Mouse (Mus musculus): ENCODE results near the gene Bmpr2. TPM values are rescaled to one million over a fixed set of nuclear protein-coding genes. Genes with fewer than 3 reads are reported as not detected.

The Bmpr2 gene
- polyA plus RNA-seq, 1 experiment from 2014 or later = 0.87 TPM

DNA sequence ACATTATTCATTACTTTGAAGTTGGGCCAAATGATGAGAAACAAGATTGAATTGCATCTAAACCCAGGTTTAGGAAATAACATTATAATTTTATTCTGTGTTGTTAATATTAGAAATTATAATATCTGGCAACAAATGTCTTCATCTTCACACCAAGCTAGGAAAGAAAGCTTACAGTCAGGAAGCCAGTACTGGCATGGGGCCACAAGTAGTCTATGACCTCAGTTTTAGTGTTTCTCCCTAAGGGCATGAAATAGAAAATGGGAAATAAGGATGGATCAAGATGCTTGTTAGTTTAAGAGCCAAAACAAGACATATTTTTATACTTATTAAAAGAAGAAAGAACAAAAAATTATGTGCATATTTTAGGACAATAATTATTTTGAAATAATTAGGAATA lies 62.2 kb downstream of the Bmpr2 start:
- no peak for ATAC-seq (ENCODE audit: low read depth)
- Histone ChIP-seq H3K9ac (ENCODE audit: low read depth, low read length) (no peak overlapping the region), H3K9me3 (replicated peaks; ENCODE audit: control insufficient read depth, low read length) (no peaks in the 10 kb centered on the region), H3K4me3 (ENCODE audit: low read depth, low read length) (no peak overlapping the region), H3K27ac (ENCODE audit: low read length) (no peak overlapping the region), H3K27me3 (ENCODE audit: control insufficient read depth, insufficient read depth, low read depth, low read length) (no peaks in the 10 kb centered on the region), H3K4me1 (ENCODE audit: control insufficient read depth, low read depth, low read length) (no peaks in the 10 kb centered on the region), H3K4me2 (ENCODE audit: low read depth, low read length) (no peak overlapping the region), H3K36me3 (ENCODE audit: control insufficient read depth, insufficient read depth) (no peaks in the 10 kb centered on the region)

DNA sequence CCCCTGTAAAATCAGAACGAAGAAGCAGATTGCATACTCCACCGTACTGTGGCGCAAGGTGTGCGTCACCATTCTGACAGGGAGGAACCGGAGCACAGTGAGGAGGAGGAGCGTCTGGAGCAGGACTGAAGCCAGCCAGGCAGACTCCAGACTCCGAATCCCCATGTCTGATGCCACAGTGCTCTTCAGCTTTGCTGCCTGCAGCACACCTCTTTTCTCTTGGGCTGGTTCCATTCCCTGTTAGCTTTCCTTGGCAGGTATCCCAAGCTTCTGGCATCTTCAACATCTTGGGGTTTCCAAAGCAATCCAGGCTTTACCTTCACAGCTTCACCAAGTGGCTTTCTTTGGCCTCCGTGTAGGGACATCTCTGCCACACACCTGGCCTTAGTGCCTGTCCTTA lies 63.4 kb downstream of the Bmpr2 start:
- 76% methylated on average over 8 of the region's 8 CpGs for WGBS (ENCODE audit: insufficient replicate concordance)
- Histone ChIP-seq H3K27me3 (ENCODE audit: control insufficient read depth, insufficient read depth, low read depth, low read length) (no peaks in the 10 kb centered on the region), H3K4me3 (ENCODE audit: low read depth, low read length) (no peak overlapping the region), H3K9me3 (replicated peaks; ENCODE audit: control insufficient read depth, low read length) (no peaks in the 10 kb centered on the region), H3K4me2 (ENCODE audit: low read depth, low read length) (no peak overlapping the region), H3K9ac (ENCODE audit: low read depth, low read length) (no peak overlapping the region), H3K4me1 (ENCODE audit: control insufficient read depth, low read depth, low read length) (no peaks in the 10 kb centered on the region), H3K27ac (ENCODE audit: low read length) (no peak overlapping the region), H3K36me3 (ENCODE audit: control insufficient read depth, insufficient read depth) (no peaks in the 10 kb centered on the region)
- ATAC-seq (ENCODE audit: low read depth) = no peak

DNA sequence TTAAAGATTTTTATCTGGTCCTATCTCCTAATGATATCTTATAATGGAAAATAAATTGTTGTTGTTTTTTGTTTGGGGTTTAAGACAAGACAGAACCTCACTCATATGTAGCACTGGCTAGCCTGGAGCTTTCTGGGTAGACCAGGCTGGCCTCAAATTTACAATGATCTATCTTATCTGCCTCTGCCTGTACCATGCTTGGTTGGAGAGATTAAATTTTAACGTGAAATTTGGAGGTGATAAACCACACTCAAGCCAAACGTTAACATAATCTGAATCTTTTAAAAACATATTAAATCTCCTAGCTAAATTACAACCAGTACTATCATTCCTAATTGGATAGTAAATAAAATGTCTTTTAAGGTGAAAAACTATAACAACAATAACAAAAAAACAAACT lies 66.2 kb downstream of the Bmpr2 start:
- Histone ChIP-seq H3K27me3 (ENCODE audit: control insufficient read depth, insufficient read depth, low read depth, low read length) (no peaks in the 10 kb centered on the region), H3K4me1 (ENCODE audit: control insufficient read depth, low read depth, low read length) (no peaks in the 10 kb centered on the region; the same call in 1 of the 2 replicates), H3K27ac (ENCODE audit: low read length) (no peak overlapping the region), H3K9ac (ENCODE audit: low read depth, low read length) (no peak overlapping the region), H3K9me3 (replicated peaks; ENCODE audit: control insufficient read depth, low read length) (no peaks in the 10 kb centered on the region), H3K4me3 (ENCODE audit: low read depth, low read length) (no peak overlapping the region), H3K4me2 (ENCODE audit: low read depth, low read length) (no peak overlapping the region), H3K36me3 (ENCODE audit: control insufficient read depth, insufficient read depth) (no peaks in the 10 kb centered on the region)
- 14% methylated on average over 2 of the region's 2 CpGs for WGBS (ENCODE audit: insufficient replicate concordance)
- no peak for ATAC-seq (ENCODE audit: low read depth)

DNA sequence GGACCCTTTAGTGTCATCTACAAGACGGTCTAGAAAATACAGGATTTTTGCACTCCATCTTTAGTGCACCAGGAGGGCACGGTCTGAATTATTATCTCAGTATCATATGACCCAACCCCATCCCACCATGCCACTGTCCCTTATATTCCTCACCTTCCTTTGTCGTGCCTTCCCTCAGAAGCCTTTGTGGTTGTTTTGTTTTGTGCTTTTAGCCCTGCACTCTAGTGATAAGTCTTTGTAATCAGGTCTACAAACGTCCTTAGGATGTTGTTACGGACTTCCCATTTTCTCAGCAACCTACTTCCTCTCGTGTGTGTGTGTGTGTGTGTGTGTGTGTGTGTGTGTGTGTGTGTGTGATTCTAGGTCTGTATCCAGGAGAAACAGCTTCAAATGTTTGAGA lies 67.0 kb downstream of the Bmpr2 start:
- no peak overlapping the region for H3K4me2 ChIP-seq (ENCODE audit: low read depth, low read length)
- H3K36me3 ChIP-seq (ENCODE audit: control insufficient read depth, insufficient read depth) = no peaks in the 10 kb centered on the region
- no peak overlapping the region for H3K9ac ChIP-seq (ENCODE audit: low read depth, low read length)
- no peak for ATAC-seq (ENCODE audit: low read depth)
- no peaks in the 10 kb centered on the region; the same call in 1 of the 2 replicates for H3K4me1 ChIP-seq (ENCODE audit: control insufficient read depth, low read depth, low read length)
- H3K27me3 ChIP-seq (ENCODE audit: control insufficient read depth, insufficient read depth, low read depth, low read length) = no peaks in the 10 kb centered on the region
- no peak overlapping the region for H3K27ac ChIP-seq (ENCODE audit: low read length)
- H3K9me3 ChIP-seq (replicated peaks; ENCODE audit: control insufficient read depth, low read length) = no peaks in the 10 kb centered on the region
- WGBS (ENCODE audit: insufficient replicate concordance) = 16% methylated on average over 6 of the region's 6 CpGs
- no peak overlapping the region for H3K4me3 ChIP-seq (ENCODE audit: low read depth, low read length)

DNA sequence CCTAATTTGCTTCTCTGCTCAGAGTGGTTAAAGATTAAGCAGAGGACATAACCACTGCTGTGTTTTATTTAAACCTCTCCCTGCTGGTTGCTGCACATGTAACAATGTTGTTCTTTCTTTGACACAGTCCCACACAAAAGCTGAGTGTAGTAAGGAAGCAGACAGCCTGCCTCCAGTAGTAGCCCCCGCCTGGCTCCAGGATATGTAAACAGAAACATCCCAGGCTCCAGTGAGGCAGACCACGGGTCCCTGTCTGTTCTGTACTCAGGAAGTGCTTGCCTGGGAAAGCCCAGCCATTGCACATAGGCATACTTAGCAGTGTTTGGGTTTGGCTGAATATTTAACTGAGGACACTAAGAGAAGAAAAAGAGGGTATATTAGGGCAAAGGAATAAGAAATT lies 70.5 kb downstream of the Bmpr2 start:
- Histone ChIP-seq H3K27me3 (ENCODE audit: control insufficient read depth, insufficient read depth, low read depth, low read length) (no peaks in the 10 kb centered on the region), H3K4me3 (ENCODE audit: low read depth, low read length) (no peak overlapping the region), H3K36me3 (ENCODE audit: control insufficient read depth, insufficient read depth) (no peaks in the 10 kb centered on the region), H3K9me3 (replicated peaks; ENCODE audit: control insufficient read depth, low read length) (no peaks in the 10 kb centered on the region), H3K4me2 (ENCODE audit: low read depth, low read length) (no peak overlapping the region), H3K9ac (ENCODE audit: low read depth, low read length) (no peak overlapping the region), H3K27ac (ENCODE audit: low read length) (no peak overlapping the region), H3K4me1 (ENCODE audit: control insufficient read depth, low read depth, low read length) (no peaks in the 10 kb centered on the region; the same call in 1 of the 2 replicates)
- 22% methylated on average over 2 of the region's 2 CpGs for WGBS (ENCODE audit: insufficient replicate concordance)
- peak; percentile 76 for ATAC-seq (ENCODE audit: low read depth)

DNA sequence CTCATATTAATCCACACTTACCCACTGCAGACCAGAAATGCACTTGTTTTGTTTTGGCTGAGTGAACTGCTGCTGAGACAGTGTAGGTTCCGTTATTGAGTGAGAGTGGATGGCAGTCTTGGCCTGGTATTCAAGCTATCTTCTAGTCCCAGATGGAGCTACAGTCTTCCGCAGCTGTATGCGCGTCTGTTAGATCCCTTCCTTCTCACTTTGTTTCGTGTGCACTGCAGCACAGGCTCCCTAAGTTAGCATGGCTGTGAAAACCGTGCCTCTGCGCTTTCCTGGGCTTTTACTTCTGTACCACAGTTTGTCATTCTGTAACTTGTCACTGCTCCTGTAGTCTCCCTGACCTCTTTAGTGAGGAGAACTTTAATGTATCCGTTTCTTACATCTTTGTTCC lies 85.1 kb downstream of the Bmpr2 start:
- Histone ChIP-seq H3K27ac (ENCODE audit: low read length) (no peak overlapping the region), H3K4me2 (ENCODE audit: low read depth, low read length) (no peak overlapping the region), H3K9ac (ENCODE audit: low read depth, low read length) (no peak overlapping the region), H3K4me1 (ENCODE audit: control insufficient read depth, low read depth, low read length) (no peaks in the 10 kb centered on the region), H3K36me3 (ENCODE audit: control insufficient read depth, insufficient read depth) (no peaks in the 10 kb centered on the region), H3K27me3 (ENCODE audit: control insufficient read depth, insufficient read depth, low read depth, low read length) (no peaks in the 10 kb centered on the region), H3K4me3 (ENCODE audit: low read depth, low read length) (no peak overlapping the region), H3K9me3 (replicated peaks; ENCODE audit: control insufficient read depth, low read length) (no peaks in the 10 kb centered on the region)
- 72% methylated on average over 8 of the region's 8 CpGs for WGBS (ENCODE audit: insufficient replicate concordance)
- no peak for ATAC-seq (ENCODE audit: low read depth)

DNA sequence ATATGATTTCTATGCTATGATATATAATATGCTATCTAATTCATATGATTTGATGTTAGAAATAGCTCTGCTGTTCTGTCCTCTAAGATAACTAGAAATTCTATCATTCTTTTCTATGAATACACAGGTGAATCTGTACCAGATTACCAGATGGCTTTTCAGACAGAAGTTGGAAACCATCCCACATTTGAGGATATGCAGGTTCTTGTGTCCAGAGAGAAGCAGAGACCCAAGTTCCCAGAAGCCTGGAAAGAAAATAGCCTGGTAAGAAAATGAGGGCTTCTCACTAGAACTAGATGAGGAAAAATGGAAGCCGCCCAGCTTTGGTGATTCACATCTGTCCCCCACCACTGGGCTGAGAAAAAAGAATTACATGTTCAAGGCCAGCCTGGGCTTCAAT lies 95.8 kb downstream of the Bmpr2 start:
- WGBS (ENCODE audit: insufficient replicate concordance) = 61% methylated on average over 1 of the region's 1 CpGs
- no peak overlapping the region for H3K27ac ChIP-seq (ENCODE audit: low read length)

DNA sequence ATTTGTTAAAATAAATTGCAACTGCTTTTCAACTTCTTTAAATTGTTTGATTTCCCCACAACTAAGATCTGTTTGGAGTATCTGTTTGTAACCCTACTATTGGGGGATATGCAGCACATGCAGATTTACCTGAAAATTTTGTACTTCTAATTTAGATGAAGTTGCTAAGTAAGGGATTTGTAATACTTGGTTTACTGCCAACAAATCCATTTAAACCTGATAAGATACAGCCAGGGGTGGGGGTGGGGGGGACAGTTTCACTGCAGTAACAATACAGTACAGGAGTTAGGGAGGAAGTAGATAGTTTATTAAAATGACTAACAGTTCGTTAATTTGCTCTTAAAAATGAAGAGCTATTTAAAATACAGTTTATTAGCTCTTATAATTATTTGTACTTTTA lies 98.9 kb downstream of the Bmpr2 start:
- 39% methylated on average over 1 of the region's 1 CpGs for WGBS (ENCODE audit: insufficient replicate concordance)
- Histone ChIP-seq H3K9ac (ENCODE audit: low read depth, low read length) (no peak overlapping the region), H3K27ac (ENCODE audit: low read length) (no peak overlapping the region), H3K27me3 (ENCODE audit: control insufficient read depth, insufficient read depth, low read depth, low read length) (no peaks in the 10 kb centered on the region), H3K4me1 (ENCODE audit: control insufficient read depth, low read depth, low read length) (no peaks in the 10 kb centered on the region), H3K9me3 (replicated peaks; ENCODE audit: control insufficient read depth, low read length) (no peaks in the 10 kb centered on the region), H3K36me3 (ENCODE audit: control insufficient read depth, insufficient read depth) (peaks cover 6% of the 10 kb centered on the region), H3K4me2 (ENCODE audit: low read depth, low read length) (no peak overlapping the region), H3K4me3 (ENCODE audit: low read depth, low read length) (no peak overlapping the region)
- ATAC-seq (ENCODE audit: low read depth) = no peak

More for the DNA sequence above, 95.8 kb downstream of the Bmpr2 start:
- H3K27me3 ChIP-seq (ENCODE audit: control insufficient read depth, insufficient read depth, low read depth, low read length) = no peaks in the 10 kb centered on the region
- H3K9me3 ChIP-seq (replicated peaks; ENCODE audit: control insufficient read depth, low read length) = no peaks in the 10 kb centered on the region
- no peak for ATAC-seq (ENCODE audit: low read depth)
- peaks cover 6% of the 10 kb centered on the region for H3K36me3 ChIP-seq (ENCODE audit: control insufficient read depth, insufficient read depth)
- no peaks in the 10 kb centered on the region for H3K4me1 ChIP-seq (ENCODE audit: control insufficient read depth, low read depth, low read length)
- H3K4me2 ChIP-seq (ENCODE audit: low read depth, low read length) = no peak overlapping the region
- no peak overlapping the region for H3K4me3 ChIP-seq (ENCODE audit: low read depth, low read length)
- H3K9ac ChIP-seq (ENCODE audit: low read depth, low read length) = no peak overlapping the region

DNA sequence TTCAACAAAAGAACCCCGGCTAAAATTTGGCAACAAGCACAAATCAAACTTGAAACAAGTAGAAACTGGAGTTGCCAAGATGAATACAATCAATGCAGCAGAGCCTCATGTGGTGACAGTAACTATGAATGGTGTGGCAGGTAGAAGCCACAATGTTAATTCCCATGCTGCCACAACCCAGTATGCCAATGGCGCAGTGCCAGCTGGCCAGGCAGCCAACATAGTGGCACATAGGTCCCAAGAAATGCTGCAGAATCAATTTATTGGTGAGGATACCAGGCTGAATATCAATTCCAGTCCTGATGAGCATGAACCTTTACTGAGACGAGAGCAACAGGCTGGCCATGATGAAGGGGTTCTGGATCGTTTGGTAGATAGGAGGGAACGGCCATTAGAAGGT lies 104.8 kb downstream of the Bmpr2 start:
- 83% methylated on average over 5 of the region's 5 CpGs for WGBS (ENCODE audit: insufficient replicate concordance)
- no peak overlapping the region for H3K4me2 ChIP-seq (ENCODE audit: low read depth, low read length)
- no peaks in the 10 kb centered on the region for H3K36me3 ChIP-seq (ENCODE audit: control insufficient read depth, insufficient read depth)
- no peaks in the 10 kb centered on the region for H3K4me1 ChIP-seq (ENCODE audit: control insufficient read depth, low read depth, low read length)
- no peak overlapping the region for H3K9ac ChIP-seq (ENCODE audit: low read depth, low read length)
- H3K27ac ChIP-seq (ENCODE audit: low read length) = no peak overlapping the region
- H3K27me3 ChIP-seq (ENCODE audit: control insufficient read depth, insufficient read depth, low read depth, low read length) = no peaks in the 10 kb centered on the region
- H3K9me3 ChIP-seq (replicated peaks; ENCODE audit: control insufficient read depth, low read length) = no peaks in the 10 kb centered on the region
- no peak overlapping the region for H3K4me3 ChIP-seq (ENCODE audit: low read depth, low read length)
- ATAC-seq (ENCODE audit: low read depth) = no peak

DNA sequence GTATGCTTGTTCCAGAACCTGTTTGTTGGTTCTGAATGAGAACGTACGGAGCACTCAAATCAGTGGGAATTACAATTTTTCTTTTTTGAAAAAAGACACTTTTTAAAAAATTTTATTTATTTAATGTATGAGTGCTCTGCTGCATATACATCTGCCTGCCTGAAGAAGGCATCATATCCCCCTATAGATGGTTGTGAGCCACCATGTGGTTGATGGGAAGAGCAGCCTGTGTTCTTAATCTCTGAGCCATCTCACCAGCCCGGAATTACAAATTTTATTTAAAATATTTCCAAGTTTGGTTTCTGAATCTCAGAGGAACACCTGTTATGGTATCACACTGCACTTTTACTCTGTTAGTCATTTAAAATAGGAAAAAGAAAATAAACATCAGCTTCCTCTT lies 110.8 kb downstream of the Bmpr2 start:
- Histone ChIP-seq H3K4me2 (ENCODE audit: low read depth, low read length) (no peak overlapping the region), H3K9ac (ENCODE audit: low read depth, low read length) (no peak overlapping the region), H3K27me3 (ENCODE audit: control insufficient read depth, insufficient read depth, low read depth, low read length) (no peaks in the 10 kb centered on the region), H3K27ac (ENCODE audit: low read length) (no peak overlapping the region), H3K36me3 (ENCODE audit: control insufficient read depth, insufficient read depth) (no peaks in the 10 kb centered on the region), H3K9me3 (replicated peaks; ENCODE audit: control insufficient read depth, low read length) (no peaks in the 10 kb centered on the region), H3K4me1 (ENCODE audit: control insufficient read depth, low read depth, low read length) (no peaks in the 10 kb centered on the region), H3K4me3 (ENCODE audit: low read depth, low read length) (no peak overlapping the region)
- ATAC-seq (ENCODE audit: low read depth) = no peak
- 71% methylated on average over 3 of the region's 3 CpGs for WGBS (ENCODE audit: insufficient replicate concordance)

Measured in liver, embryonic 16.5 days (tissue).